Mouse (Mus musculus) gastrocnemius, adult 2 months (tissue): ENCODE measurements at regions not wholly inside any gene's neighbourhood (a gene's known extent, or its start where the extent isn't known, plus 50 kb on each side); places are given as distances from the start of the nearest gene placed in this dataset.

Source experiments
- DNase-seq: peaks from one replicate; pipeline ENCODE4 v3.0.0; 2022
- H3K27ac ChIP-seq: fragments of 200-600 bp; 2 replicates; pipeline ENCODE4 v1.8.1; 2022; ENCODE audit warnings: mild to moderate bottlenecking
- H3K4me3 ChIP-seq: fragments of 200-600 bp; 2 replicates; pipeline ENCODE4 v1.8.1; 2022; ENCODE audit warnings: mild to moderate bottlenecking, moderate library complexity
- CTCF ChIP-seq: fragments of 200-600 bp; IDR thresholded peaks from 2 replicates; pipeline ENCODE4 v1.8.1; 2022; ENCODE audit warnings: antibody characterized with exemption, mild to moderate bottlenecking, moderate library complexity
- intact Hi-C: fragments of 180-260 bp; cut with DNase I; formaldehyde crosslinking; loops from one replicate; pipeline ENCODE4 v1.15.1; 2025

DNA sequence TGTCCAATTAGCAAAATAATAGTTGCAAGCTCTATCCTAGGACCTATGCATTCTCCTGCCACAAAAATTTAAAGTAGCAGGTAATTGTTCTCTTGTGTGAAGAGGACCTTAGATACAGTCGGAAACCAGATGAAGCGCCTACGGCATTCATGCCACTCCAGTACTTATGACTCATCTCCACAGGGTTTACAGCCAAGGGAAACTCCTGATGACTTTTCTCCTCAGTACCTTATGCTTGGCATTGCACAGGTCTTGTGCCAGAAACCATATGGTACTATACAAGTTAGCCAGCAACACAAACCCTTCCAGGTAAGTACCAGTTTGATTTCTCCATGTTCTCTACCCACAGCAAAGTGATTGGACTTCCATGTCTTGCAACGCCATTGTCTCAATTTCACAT is 606.3 kb upstream of the Dmac1 start:
- no peak for DNase-seq
- no peak for TF ChIP-seq CTCF
- H3K4me3 ChIP-seq, result no peak overlapping the region
- H3K27ac ChIP-seq, result no peak overlapping the region
- intact Hi-C loops, result no loop called here

- TF ChIP-seq CTCF, result no peak
- no peak overlapping the region for H3K4me3 ChIP-seq
- intact Hi-C loops, result no loop called here
- H3K27ac ChIP-seq, result no peak overlapping the region
- no peak for DNase-seq
These were observed 591.7 kb upstream of the Dmac1 start for GRCm38 (mm10) chr4:75869771-75870170.

GRCm38 (mm10) chr4:75861076-75861475 is 583.0 kb upstream of the Dmac1 start:
- DNase-seq, result no peak
- intact Hi-C loops, result no loop called here
- Histone ChIP-seq H3K4me3 (no peak overlapping the region), H3K27ac (no peak overlapping the region)
- no peak for TF ChIP-seq CTCF

GRCm38 (mm10) chr4:75857769-75858408 is 579.8 kb upstream of the Dmac1 start:
- TF ChIP-seq CTCF, result no peak
- Histone ChIP-seq H3K4me3 (no peak overlapping the region), H3K27ac (no peak overlapping the region)
- no peak for DNase-seq
- intact Hi-C loops, result no loop called here

DNA sequence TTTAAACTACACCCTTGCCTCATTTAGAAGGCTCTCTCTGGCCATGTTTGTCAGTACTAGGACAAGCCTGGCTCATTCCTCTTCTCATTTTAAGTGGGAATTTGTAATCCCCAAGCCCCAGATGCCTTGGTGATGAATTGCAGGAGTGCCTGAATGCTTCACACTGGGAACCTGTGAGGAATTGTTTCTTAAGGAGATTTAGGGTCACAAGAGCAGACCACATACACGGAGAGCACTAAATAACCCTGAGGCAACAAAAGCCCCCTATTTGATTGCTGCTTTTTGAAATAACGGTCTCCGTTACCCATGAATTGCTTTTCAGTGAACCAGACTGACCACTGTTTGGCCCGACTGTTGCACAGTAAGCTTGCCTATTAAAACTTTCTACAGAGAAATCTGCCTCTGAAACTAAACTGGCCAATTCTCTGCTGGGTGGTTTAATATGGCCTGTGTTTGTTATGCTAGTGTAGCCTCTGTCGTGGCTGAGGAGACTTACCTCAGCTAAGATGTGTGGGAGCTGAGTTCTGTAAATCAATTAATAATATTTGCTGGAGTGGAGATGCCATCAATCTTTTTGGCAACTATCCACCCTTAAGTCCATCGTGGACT is 577.7 kb upstream of the Dmac1 start:
- intact Hi-C loops, result no loop called here
- DNase-seq, result no peak
- TF ChIP-seq CTCF, result no peak

DNA sequence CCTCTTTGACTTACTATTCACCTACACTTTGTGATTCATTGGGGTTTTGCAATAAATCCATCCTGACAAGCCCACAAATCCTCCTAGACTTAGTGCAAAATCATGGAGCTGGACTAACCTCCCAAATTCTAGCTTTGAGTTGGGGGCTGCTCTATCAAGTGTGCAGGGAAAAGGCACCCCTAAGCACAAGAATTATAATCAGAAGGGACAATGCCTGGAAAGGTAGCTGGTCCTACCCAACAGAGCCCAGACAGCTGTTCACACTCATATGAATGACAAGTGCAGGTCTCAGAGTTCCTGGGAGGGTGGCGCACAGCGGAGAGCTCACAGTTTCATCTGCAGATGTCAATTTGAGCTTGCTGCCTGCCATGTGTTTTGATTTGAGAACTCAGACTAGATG is 572.2 kb upstream of the Dmac1 start:
- intact Hi-C loops, result no loop called here
- no peak overlapping the region for H3K4me3 ChIP-seq

More for the DNA sequence above, 577.7 kb upstream of the Dmac1 start:
- H3K4me3 ChIP-seq, result no peak overlapping the region
- H3K27ac ChIP-seq, result no peak overlapping the region

GRCm38 (mm10) chr4:75847675-75848385 is 569.7 kb upstream of the Dmac1 start:
- TF ChIP-seq CTCF, result no peak
- DNase-seq, result no peak
- no peak overlapping the region for H3K27ac ChIP-seq
- no peak overlapping the region for H3K4me3 ChIP-seq
- intact Hi-C loops, result no loop called here

More for the DNA sequence above, 572.2 kb upstream of the Dmac1 start:
- TF ChIP-seq CTCF, result no peak
- no peak for DNase-seq
- no peak overlapping the region for H3K27ac ChIP-seq

DNA sequence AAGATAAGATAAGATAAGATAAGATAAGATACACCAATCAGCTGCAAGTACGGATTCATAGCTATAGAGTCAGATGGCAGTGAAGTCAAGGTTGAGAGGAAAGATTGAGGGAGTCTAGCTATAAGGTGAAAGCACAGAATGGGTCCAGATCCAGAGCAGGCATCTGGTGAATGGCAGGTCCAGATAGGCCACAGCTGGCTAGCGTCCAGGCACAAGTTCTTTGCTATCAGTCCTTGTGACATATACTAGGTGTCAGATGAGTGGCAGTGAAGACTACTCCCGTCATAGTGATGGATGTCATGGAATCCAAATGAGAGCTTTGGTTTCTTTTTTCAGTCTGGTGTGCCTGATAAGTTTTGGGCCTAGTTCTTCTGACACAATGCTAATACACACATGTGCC is 566.9 kb upstream of the Dmac1 start:
- DNase-seq, result no peak
- H3K27ac ChIP-seq, result no peak overlapping the region
- H3K4me3 ChIP-seq, result no peak overlapping the region
- intact Hi-C loops, result no loop called here
- TF ChIP-seq CTCF, result no peak

DNA sequence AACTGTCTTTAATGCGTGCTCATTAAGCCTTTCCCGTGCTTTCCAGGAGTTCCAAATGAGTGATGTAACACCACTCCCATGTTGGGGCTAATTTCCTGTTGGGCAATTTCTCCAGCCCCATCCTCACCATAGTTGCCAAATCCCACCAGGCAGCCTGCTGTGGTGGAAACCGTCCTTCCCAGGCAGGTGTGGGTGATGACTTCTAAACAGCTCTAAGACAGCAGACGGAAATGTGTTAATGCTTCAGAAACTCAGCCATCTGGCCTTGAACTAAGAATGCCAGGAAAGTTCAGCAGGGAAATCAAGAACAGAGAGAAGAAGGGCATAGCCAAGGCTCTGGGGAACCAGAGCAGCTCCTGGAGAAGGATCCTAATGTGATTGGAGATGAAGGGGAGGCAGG is 560.5 kb upstream of the Dmac1 start:
- DNase-seq, result no peak
- intact Hi-C loops, result no loop called here
- TF ChIP-seq CTCF, result no peak
- H3K27ac ChIP-seq, result no peak overlapping the region
- H3K4me3 ChIP-seq, result no peak overlapping the region

DNA sequence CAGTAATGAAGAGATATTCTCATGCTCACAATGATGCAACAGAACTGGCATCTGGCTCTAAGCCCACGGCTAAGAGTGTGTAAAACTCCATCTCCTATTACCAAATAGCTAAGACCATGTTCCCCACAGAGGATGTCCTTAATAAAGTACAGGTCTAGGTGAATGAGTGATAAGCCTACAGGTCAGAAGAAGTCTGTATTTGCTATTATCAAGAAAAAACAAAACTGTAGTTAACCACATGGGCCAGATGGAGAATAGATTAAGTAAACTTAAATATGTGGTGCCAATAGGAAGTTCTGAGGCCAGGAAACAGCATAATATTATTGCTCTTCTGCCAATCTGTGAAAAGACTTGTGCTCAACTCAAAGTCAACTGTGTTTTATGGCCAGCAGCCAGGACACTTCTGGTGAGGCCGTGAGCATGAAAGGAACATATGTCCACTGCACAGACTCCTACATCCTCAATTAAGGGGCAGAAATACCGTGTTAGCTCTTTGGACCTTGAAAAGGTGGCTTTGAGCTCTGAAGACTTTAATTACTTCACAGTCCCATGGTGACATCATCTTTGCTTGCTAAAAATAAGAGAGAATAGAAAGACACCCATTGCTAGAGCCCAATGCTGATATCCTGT is 549.1 kb upstream of the Dmac1 start:
- H3K27ac ChIP-seq, result no peak overlapping the region
- no peak for TF ChIP-seq CTCF
- intact Hi-C loops, result no loop called here
- H3K4me3 ChIP-seq, result no peak overlapping the region
- no peak for DNase-seq

DNA sequence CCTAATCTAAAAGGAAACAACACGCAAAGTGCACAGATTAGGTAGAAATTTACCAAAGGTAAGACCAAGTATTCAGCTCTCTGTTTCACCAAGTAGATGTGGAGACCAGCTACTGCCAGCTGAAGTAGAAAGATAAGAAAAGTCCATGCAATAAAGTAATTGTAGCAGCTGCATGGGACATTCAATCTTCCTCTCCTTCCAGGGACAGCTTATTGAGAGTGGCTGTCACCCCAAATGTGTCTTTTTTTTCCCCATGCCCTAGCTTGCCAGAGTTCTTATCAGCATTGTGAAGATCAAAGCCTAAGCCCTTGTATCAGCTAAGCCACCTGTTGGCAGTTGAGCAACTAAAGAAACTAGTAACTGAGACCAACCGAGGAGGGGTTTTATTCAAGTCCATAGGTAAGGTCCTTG is 541.1 kb upstream of the Dmac1 start:
- no peak overlapping the region for H3K4me3 ChIP-seq
- intact Hi-C loops, result no loop called here
- H3K27ac ChIP-seq, result no peak overlapping the region
- no peak for DNase-seq
- no peak for TF ChIP-seq CTCF

DNA sequence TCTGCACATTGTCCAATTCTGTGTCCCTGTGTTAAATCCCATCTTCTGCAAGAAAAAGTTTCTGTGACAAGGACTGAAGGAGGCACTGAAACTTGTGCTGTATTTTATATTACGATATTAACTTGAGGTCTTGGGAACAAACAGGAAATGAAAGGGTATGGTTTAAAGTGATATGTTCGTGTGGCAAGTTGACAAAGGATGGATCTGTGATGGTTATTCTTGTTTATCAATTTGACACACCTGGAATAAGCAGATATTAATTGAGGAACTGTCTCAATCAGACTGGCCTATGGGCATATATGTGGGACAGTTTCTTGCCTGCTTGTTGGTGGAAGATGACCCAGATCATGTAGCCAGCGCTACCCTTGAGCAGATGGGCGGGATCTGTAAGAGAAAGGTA is 537.9 kb upstream of the Dmac1 start:
- DNase-seq, result no peak
- Histone ChIP-seq H3K4me3 (no peak overlapping the region), H3K27ac (no peak overlapping the region)
- no peak for TF ChIP-seq CTCF
- intact Hi-C loops, result no loop called here

GRCm38 (mm10) chr4:75812266-75812665 is 534.2 kb upstream of the Dmac1 start:
- Histone ChIP-seq H3K27ac (no peak overlapping the region), H3K4me3 (no peak overlapping the region)
- no peak for DNase-seq
- intact Hi-C loops, result no loop called here
- TF ChIP-seq CTCF, result no peak
